Mouse (Mus musculus) embryo, embryonic 9.5 days (tissue): ENCODE measurements at regions not wholly inside any gene's neighbourhood (a gene's known extent, or its start where the extent isn't known, plus 50 kb on each side); places are given as distances from the start of the nearest gene placed in this dataset.

Experiments used
- DNase-seq: peaks from one replicate; pipeline ENCODE4 v3.0.0-alpha.2; 2017; ENCODE audit errors: extremely low spot score

- DNase-seq = no peak
Observed at GRCm38 (mm10) chr4:131212711-131213110, 268.5 kb downstream of the Matn1 start.

GRCm38 (mm10) chr4:131215682-131216081 is 271.5 kb downstream of the Matn1 start:
- no peak for DNase-seq

GRCm38 (mm10) chr4:131216361-131216760 is 272.2 kb downstream of the Matn1 start:
- DNase-seq = no peak

- no peak for DNase-seq
Observed at GRCm38 (mm10) chr4:131217083-131217482, 272.9 kb downstream of the Matn1 start.

GRCm38 (mm10) chr4:131217571-131218155 is 273.5 kb downstream of the Matn1 start:
- DNase-seq = no peak

- DNase-seq = no peak
Observed at GRCm38 (mm10) chr4:131220966-131221365, 276.8 kb downstream of the Matn1 start.

GRCm38 (mm10) chr4:131230361-131230760 is 286.2 kb downstream of the Matn1 start:
- DNase-seq = no peak

- DNase-seq = no peak
Observed at GRCm38 (mm10) chr4:131236611-131237031, 292.4 kb downstream of the Matn1 start.

- DNase-seq = no peak
Observed at GRCm38 (mm10) chr4:131238591-131238990, 294.4 kb downstream of the Matn1 start.

- no peak for DNase-seq
Observed at GRCm38 (mm10) chr4:131239132-131239531, 294.9 kb downstream of the Matn1 start.

- DNase-seq = no peak
Observed at GRCm38 (mm10) chr4:131240457-131240856, 296.3 kb downstream of the Matn1 start.

GRCm38 (mm10) chr4:131242250-131242649 is 298.1 kb downstream of the Matn1 start:
- DNase-seq = no peak

GRCm38 (mm10) chr4:131243744-131244387 is 299.7 kb downstream of the Matn1 start:
- no peak for DNase-seq

GRCm38 (mm10) chr4:131252602-131253442 is 308.6 kb downstream of the Matn1 start:
- DNase-seq = peak; percentile 83

- DNase-seq = no peak
Observed at GRCm38 (mm10) chr4:131253443-131253817, 309.2 kb downstream of the Matn1 start.

GRCm38 (mm10) chr4:131254243-131254642 is 310.1 kb downstream of the Matn1 start:
- no peak for DNase-seq

- peak; percentile 45 for DNase-seq
Observed at GRCm38 (mm10) chr4:131254691-131255090, 310.5 kb downstream of the Matn1 start.

- no peak for DNase-seq
Observed at GRCm38 (mm10) chr4:131261236-131261635, 317.1 kb downstream of the Matn1 start.

GRCm38 (mm10) chr4:131262909-131263308 is 318.7 kb downstream of the Matn1 start:
- no peak for DNase-seq

GRCm38 (mm10) chr4:131266764-131267163 is 322.6 kb downstream of the Matn1 start:
- no peak for DNase-seq

GRCm38 (mm10) chr4:131267760-131268159 is 323.6 kb downstream of the Matn1 start:
- DNase-seq = no peak

GRCm38 (mm10) chr4:131270192-131270591 is 326.0 kb downstream of the Matn1 start:
- peak; percentile 67 for DNase-seq

- DNase-seq = no peak
Observed at GRCm38 (mm10) chr4:131272060-131272459, 327.9 kb downstream of the Matn1 start.
